Mouse (Mus musculus) left cerebral cortex, adult 2 months (tissue): ENCODE data around the gene Trappc2. TPM values are rescaled to one million over a fixed set of nuclear protein-coding genes. Genes with fewer than 3 reads are reported as not detected.

Experiments used
- DNase-seq, 2 experiments: peaks; one replicate each; pipeline ENCODE4 v3.0.0; 2021 to 2022; ENCODE audit warnings: low spot score in 2 of 2, mixed read lengths in 1 of 2; ENCODE audit errors: extremely low spot score in 1 of 2
- H3K27ac ChIP-seq: fragments of 200-600 bp; 2 replicates; pipeline ENCODE4 v1.8.1; 2022
- H3K4me3 ChIP-seq: fragments of 200-600 bp; 2 replicates; pipeline ENCODE4 v1.8.1; 2022
- CTCF ChIP-seq: fragments of 200-600 bp; IDR thresholded peaks from 2 replicates; pipeline ENCODE4 v1.8.1; 2022; ENCODE audit warnings: antibody characterized with exemption, mild to moderate bottlenecking, moderate library complexity
- intact Hi-C: fragments of 180-260 bp; cut with DNase I; formaldehyde crosslinking; loops from one replicate; pipeline ENCODE4 v1.15.1; 2025
- long read RNA-seq, 2 experiments: library from polyadenylated mRNA; stranded (forward); transcript quantifications; one replicate each; pipeline ENCODE4 v2.0.0; 2021; ENCODE audit warnings: borderline mapping rate in 2 of 2
- total RNA-seq, 2 experiments: library from RNA; stranded (reverse); gene quantifications; 2 replicates each; pipeline ENCODE4 v1.2.3; 2021

The Trappc2 gene
- 10 to 100 TPM; 46.9 to 52.9 TPM for total RNA-seq
- long read RNA-seq, experiment 1, transcript Trappc2-203 (5 exons, 1,613 nt) = major isoform, 42 of 50 reads
- long read RNA-seq, experiment 1, partial matches to known transcripts = 1 of 50 reads
- long read RNA-seq, experiment 1, other reads (novel, unspliced or antisense) = 5 of 50 reads
- long read RNA-seq, experiment 2, transcript Trappc2-203 (5 exons, 1,613 nt) = major isoform, 24 of 27 reads
- long read RNA-seq, experiment 2, partial matches to known transcripts = 1 of 27 reads
- long read RNA-seq, experiment 2, other reads (novel, unspliced or antisense) = 1 of 27 reads

DNA sequence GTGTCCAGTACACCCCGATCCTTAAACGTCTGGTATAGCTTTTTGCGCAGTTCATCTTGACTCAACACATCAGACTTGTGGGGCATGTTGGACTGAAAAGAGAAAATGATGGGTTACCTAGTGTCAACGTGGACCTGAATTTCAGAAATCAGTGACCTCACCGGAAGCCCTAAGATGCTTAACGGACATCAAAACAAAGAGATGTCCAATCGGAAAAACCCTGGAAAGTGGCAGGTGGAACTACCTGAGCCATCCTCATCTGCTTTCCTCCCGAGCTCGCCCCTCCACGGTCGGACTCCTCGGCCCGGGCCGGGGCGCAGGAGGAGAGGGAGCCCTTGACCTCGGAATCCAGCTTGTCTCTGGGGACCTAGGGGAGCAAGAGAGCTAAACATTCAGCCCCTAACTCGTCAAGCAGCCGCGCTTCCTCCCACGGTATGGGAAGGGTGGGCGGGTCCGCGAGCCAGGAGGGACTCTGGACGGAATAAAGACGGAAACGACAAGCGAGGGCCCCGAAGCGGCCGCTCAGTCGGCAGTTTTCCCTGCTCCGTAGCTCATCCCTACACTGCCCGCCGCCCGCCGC, at the start of gene Trappc2:
Gene Trappc2, plus strand, starts transcription at position 539 of the 580 bp plus-strand sequence.
- intact Hi-C loops = loop anchor here (2.0 to 10.0 kb wide), 4 partner anchors 37 to 795 kb away; partner anchors contain the start of gene Rab9
- TF ChIP-seq CTCF = no peak
- DNase-seq = peak in 1 of 2 experiments; percentile 13

GRCm38 (mm10) chrX:166393753-166394152, 46.6 kb upstream of the Trappc2 start:
- Histone ChIP-seq H3K4me3 (no peak overlapping the region), H3K27ac (no peak overlapping the region)
- intact Hi-C loops = no loop called here
- peak; percentile 15 for TF ChIP-seq CTCF
- no peak for DNase-seq

More for the DNA sequence above, at the start of gene Trappc2:
- H3K4me3 ChIP-seq = peak within 1 kb of the TSS; percentile 69
- H3K27ac ChIP-seq = peak within 1 kb of the TSS; percentile 89

GRCm38 (mm10) chrX:166407865-166408264, 32.5 kb upstream of the Trappc2 start:
- H3K4me3 ChIP-seq = no peak overlapping the region
- intact Hi-C loops = no loop called here
- H3K27ac ChIP-seq = no peak overlapping the region
- DNase-seq = no peak
- TF ChIP-seq CTCF = no peak

DNA sequence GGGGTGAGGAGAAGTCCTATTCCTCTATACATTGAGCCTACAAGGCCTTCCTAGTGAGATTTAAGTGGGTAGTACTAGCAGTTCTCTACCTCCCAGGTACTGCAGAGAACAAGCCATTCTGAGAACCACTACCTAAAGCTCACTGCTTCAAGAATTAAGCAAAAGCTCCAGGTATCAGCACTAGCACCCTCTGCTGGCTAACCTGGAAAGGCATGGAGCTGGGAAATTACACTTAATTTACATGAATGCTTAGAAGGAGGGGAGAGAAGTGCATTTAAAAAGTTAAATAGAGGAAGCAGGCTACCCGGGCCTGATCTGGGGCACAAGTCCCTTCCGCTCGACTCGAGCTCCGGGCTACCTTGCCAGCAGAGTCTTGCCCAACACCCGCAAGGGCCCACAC, 24.2 kb upstream of the Trappc2 start:
- Histone ChIP-seq H3K27ac (no peak overlapping the region), H3K4me3 (no peak overlapping the region)
- peak in 1 of 2 experiments; percentile 28 for DNase-seq
- peak; percentile 64 for TF ChIP-seq CTCF
- intact Hi-C loops = loop anchor here (2.0 kb wide), 1 partner anchor 247 kb away; no protein-coding TSS in a partner anchor

- TF ChIP-seq CTCF = no peak
- DNase-seq = no peak
- intact Hi-C loops = no loop called here
- no peak overlapping the region for H3K27ac ChIP-seq
- H3K4me3 ChIP-seq = no peak overlapping the region
Measured at GRCm38 (mm10) chrX:166434812-166435211, 5.6 kb upstream of the Trappc2 start.

DNA sequence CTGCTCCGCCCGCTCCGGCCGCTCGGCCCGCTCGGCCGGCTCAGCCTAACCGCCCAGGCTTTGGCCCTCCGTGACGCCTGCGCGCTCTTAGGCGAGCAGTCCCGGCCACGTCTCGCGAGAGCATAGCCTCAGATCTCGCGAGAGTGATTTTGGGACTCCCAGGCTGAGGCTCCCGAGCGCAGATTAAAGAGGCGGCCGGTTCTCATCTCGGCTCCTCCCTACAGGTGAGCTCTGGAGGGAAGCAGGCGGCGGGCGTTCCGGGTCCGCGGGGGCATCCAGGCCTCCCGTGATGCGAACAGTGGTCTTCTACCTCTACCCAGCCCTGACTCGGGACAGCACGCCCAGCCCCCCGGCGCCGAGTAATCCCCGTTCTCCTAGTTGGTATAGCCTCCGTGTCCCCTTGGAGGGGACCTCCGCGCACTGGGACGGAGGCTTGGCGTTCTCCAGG, 266 bp downstream of the Trappc2 start, which contains the start of gene Ofd1:
Gene Ofd1, minus strand, starts transcription at position 89 of the 448 bp plus-strand sequence.
- H3K27ac ChIP-seq = peak within 1 kb of the TSS; percentile 89
- intact Hi-C loops = loop anchor here (2.0 to 10.0 kb wide), 4 partner anchors 37 to 794 kb away; partner anchors contain the start of gene Rab9
- TF ChIP-seq CTCF = no peak
- peak; percentile 85 to 90 for DNase-seq
- peak within 1 kb of the TSS; percentile 69 for H3K4me3 ChIP-seq

DNA sequence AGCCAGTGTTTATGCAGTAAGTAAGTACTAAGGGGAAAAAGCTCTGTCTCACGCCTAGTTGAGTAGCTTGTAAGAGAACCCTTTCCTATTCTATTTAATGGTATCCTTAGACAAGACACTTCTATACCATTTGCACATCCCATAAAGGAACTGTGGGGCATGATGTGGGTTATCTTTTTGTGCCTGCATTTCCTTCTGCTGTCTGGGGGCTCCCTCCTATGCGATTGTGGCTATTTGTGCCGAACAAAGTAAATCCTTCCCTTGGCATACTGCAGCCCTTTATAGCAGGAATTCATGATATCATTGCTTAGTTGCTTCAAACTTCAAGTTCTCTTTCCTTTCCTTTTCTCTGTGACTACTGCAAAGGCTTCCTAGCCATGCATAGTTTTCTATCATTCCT, 4.2 kb downstream of the Trappc2 start:
- Histone ChIP-seq H3K4me3 (no peak overlapping the region), H3K27ac (no peak overlapping the region)
- DNase-seq = no peak
- intact Hi-C loops = loop anchor here (5.0 to 10.0 kb wide), 3 partner anchors 33 to 790 kb away; partner anchors contain the start of gene Rab9
- TF ChIP-seq CTCF = no peak

GRCm38 (mm10) chrX:166453532-166453931, 13.2 kb downstream of the Trappc2 start:
- no peak for TF ChIP-seq CTCF
- H3K4me3 ChIP-seq = no peak overlapping the region
- intact Hi-C loops = no loop called here
- H3K27ac ChIP-seq = no peak overlapping the region
- no peak for DNase-seq

DNA sequence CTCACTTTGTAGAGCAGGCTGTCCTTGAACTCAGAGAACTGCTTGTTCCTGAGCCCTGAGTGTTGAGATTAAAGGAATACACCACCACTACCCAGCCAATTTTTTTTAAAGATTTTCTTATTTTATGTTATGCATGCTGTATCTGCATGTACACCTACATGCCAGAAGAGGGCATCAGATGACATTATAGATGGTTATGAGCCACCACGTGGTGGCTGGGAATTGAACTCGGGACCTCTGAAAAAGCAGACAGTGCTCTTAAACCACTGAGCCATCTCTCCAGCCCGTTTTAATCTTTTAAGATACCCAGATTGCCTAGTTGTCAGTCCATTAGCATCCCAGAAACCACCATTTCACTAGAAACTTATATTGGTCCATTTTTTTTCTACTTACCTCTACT, 14.0 kb downstream of the Trappc2 start:
- Histone ChIP-seq H3K4me3 (no peak overlapping the region), H3K27ac (no peak overlapping the region)
- peak; percentile 16 for TF ChIP-seq CTCF
- intact Hi-C loops = no loop called here
- no peak for DNase-seq

DNA sequence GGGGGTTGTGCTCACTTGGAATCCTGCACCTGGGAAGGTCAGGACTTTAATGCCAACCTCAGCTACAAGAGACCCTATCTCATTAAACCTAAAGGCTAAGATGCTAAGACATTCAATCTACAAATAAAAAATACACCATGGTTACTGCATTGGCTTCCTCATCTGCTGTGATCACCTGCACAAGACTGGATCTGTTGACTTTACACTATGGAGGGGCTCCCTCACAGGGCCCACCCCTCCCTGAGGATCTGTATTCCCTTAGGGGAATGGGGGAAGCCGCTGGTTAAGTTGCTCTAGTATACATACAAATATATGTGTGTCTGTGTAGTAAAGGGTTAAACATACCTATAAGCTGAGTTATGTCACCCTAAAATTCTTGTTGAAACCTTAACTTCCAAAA, 15.2 kb downstream of the Trappc2 start:
- intact Hi-C loops = no loop called here
- TF ChIP-seq CTCF = no peak
- Histone ChIP-seq H3K4me3 (no peak overlapping the region), H3K27ac (no peak overlapping the region)
- DNase-seq = no peak

- TF ChIP-seq CTCF = no peak
- no peak overlapping the region for H3K27ac ChIP-seq
- H3K4me3 ChIP-seq = no peak overlapping the region
- intact Hi-C loops = no loop called here
- DNase-seq = no peak
Measured at GRCm38 (mm10) chrX:166468321-166468720, 27.9 kb downstream of the Trappc2 start.

DNA sequence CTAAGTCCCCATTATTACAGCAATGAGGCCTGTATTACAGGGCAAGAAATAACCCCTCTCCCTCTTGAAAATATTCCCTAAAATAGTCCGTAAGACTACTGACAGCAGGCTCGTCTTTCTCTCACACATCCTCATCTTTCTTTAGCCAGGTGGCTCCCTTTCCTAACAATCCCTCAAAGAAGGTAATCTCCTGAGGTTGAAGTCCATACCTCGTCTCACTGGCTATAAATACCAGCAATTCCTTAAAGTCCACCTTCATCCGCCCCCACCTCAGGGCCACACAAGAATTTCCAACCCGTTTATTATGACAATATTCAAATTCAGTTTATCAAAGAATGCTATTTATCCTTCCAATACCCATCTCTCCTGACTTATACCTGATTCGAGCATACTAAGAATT, 32.2 kb downstream of the Trappc2 start:
- H3K4me3 ChIP-seq = no peak overlapping the region
- no peak for TF ChIP-seq CTCF
- no peak overlapping the region for H3K27ac ChIP-seq
- no peak for DNase-seq
- intact Hi-C loops = no loop called here
